Mouse (Mus musculus) liver, embryonic 14.5 days (tissue): ENCODE measurements around the gene B4galt4. TPM values are rescaled to one million over a fixed set of nuclear protein-coding genes. Genes with fewer than 3 reads are reported as not detected.

Experiments used
- ATAC-seq: fragments of 200-750 bp; cut with Nextera tagmentation; 2 replicates; pipeline ENCODE4 v1.8.0; 2017; ENCODE audit warnings: moderate number of reproducible peaks, mild to moderate bottlenecking, moderate library complexity; ENCODE audit not compliant: insufficient read depth
- DNase-seq, 3 experiments: peaks; one replicate each; pipeline ENCODE4 v3.0.0-alpha.2; 2012 to 2013; ENCODE audit warnings: low read depth in 3 of 3, low spot score in 3 of 3
- H3K27ac ChIP-seq: fragments of 300-500 bp; sonication (generic); 2 replicates; pipeline ENCODE4 v1.5.1; 2014; ENCODE audit warnings: moderate library complexity, mild to moderate bottlenecking, control low read depth, inconsistent platforms
- H3K27me3 ChIP-seq: fragments of 300-500 bp; sonication (generic); 2 replicates; pipeline ENCODE4 v1.6.1; 2014; ENCODE audit warnings: mild to moderate bottlenecking, low read length, moderate library complexity; ENCODE audit not compliant: control insufficient read depth, insufficient read depth
- H3K36me3 ChIP-seq: fragments of 300-500 bp; sonication (generic); replicated peaks from 2 replicates; pipeline ENCODE4 v1.6.1; 2014; ENCODE audit warnings: low read depth; ENCODE audit not compliant: control insufficient read depth, insufficient read depth
- H3K4me1 ChIP-seq, 2 experiments: fragments of 200-500 bp in 1 of 2; fragments of 300-500 bp in 1 of 2; sonication (generic) in 1 of 2; replicated peaks; 2 replicates each; pipeline ENCODE4 v1.6.1; 2012 to 2014; ENCODE audit warnings: antibody characterized with exemption in 1 of 2, inconsistent platforms in 1 of 2, low read length in 1 of 2; ENCODE audit not compliant: control insufficient read depth in 2 of 2, insufficient read depth in 2 of 2
- H3K4me2 ChIP-seq: fragments of 300-500 bp; sonication (generic); 2 replicates; pipeline ENCODE4 v1.6.1; 2014; ENCODE audit warnings: low read depth, mild to moderate bottlenecking, control low read depth, moderate library complexity
- H3K4me3 ChIP-seq, 2 experiments: fragments of 200-500 bp in 1 of 2; fragments of 300-500 bp in 1 of 2; sonication (generic) in 1 of 2; 2 replicates each; pipeline ENCODE4 v1.5.1; 2012 to 2014; ENCODE audit warnings: low read depth in 2 of 2, low read length in 2 of 2, mild to moderate bottlenecking in 2 of 2, control low read depth in 1 of 2, inconsistent platforms in 1 of 2, moderate library complexity in 1 of 2; ENCODE audit not compliant: insufficient read depth in 1 of 2
- H3K9ac ChIP-seq: fragments of 300-500 bp; sonication (generic); replicated peaks from 2 replicates; pipeline ENCODE4 v1.6.1; 2014; ENCODE audit warnings: mild to moderate bottlenecking, control low read depth, moderate library complexity
- H3K9me3 ChIP-seq: fragments of 300-500 bp; sonication (generic); 2 replicates; pipeline ENCODE4 v1.6.1; 2016; ENCODE audit warnings: low read length, mixed read lengths; ENCODE audit not compliant: control insufficient read depth
- CTCF ChIP-seq: IDR thresholded peaks from 2 replicates; pipeline ENCODE4 v1.5.1; 2016; ENCODE audit warnings: antibody characterized with exemption, low read depth, control low read depth
- EP300 ChIP-seq: IDR thresholded peaks from 2 replicates; pipeline ENCODE4 v1.6.1; 2016; ENCODE audit warnings: antibody characterized with exemption, low read depth
- WGBS: fragments of 180-500 bp; shearing (Covaris S2); extraction: QIAGEN DNeasy Blood & Tissue Kit; methylation state at CpG from one replicate; pipeline ENCODE4 v1.1.7; 2014; ENCODE audit not compliant: insufficient replicate concordance; 5-methylcytosine and 5-hydroxymethylcytosine counted together
- polyA plus RNA-seq, 2 experiments: library from polyadenylated mRNA; depleted of rRNA in 1 of 2; stranded (reverse) in 1 of 2; unstranded in 1 of 2; fragments of >200 nt; fragmentation: Nextera tagmentation in 1 of 2; extraction: Ambion mirVana in 1 of 2; gene quantifications; 2 replicates each; pipeline versions ENCODE4 v1.2.1 to v1.2.3; 2012 to 2014

The B4galt4 gene
- polyA plus RNA-seq, 2 experiments = 1.3 to 2.3 TPM

DNA sequence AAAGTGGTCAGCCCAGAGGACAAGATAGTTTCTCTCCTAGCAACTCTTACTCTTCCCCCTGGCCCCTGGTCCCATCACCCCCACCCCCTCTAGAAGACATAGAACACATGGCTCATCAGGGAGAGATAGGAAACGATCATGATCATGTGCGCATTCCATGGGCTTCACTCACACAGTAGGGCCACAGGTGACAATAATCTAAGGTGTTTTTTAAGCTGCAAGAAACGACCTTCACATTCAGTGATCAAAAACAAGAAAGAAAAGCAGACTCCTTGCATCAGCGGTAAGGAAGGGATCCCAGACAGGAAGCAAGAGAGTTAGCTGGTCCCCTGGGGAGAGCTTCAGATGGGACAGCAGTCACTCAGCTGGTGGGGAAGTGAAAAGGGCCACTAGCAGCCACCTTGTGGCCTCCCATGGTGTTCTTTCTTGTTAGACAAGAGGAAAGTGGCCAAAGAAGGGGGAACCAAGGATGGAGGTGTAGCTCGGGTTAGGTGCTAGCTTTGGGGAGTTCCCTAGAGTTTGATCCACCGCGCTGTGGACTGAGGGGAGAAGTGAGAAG, 33.0 kb upstream of the B4galt4 start:
- ATAC-seq = no peak
- WGBS = 37% methylated on average over 7 of the region's 7 CpGs
- H3K9ac ChIP-seq = no peak overlapping the region
- TF ChIP-seq EP300 (no peak), CTCF (no peak)
- H3K27ac ChIP-seq = no peak overlapping the region
- H3K36me3 ChIP-seq = no peaks in the 10 kb centered on the region
- no peak overlapping the region for H3K4me3 ChIP-seq
- H3K27me3 ChIP-seq = peaks cover 34% of the 10 kb centered on the region
- peaks cover 0 to 2% of the 10 kb centered on the region in 2 experiments; a peak in 1 of 4 replicates for H3K4me1 ChIP-seq
- no peaks in the 10 kb centered on the region for H3K9me3 ChIP-seq
- H3K4me2 ChIP-seq = no peak overlapping the region
- no peak for DNase-seq

- no peak overlapping the region for H3K27ac ChIP-seq
- WGBS = 19% methylated on average over 4 of the region's 4 CpGs
- no peaks in the 10 kb centered on the region for H3K9me3 ChIP-seq
- no peak for ATAC-seq
- TF ChIP-seq CTCF (no peak), EP300 (no peak)
- no peak overlapping the region for H3K4me3 ChIP-seq
- peaks cover 0 to 4% of the 10 kb centered on the region in 2 experiments; a peak in 1 of 4 replicates for H3K4me1 ChIP-seq
- H3K27me3 ChIP-seq = peaks cover 34% of the 10 kb centered on the region
- peak overlapping the region; percentile 18; the same call in 1 of the 2 replicates for H3K4me2 ChIP-seq
- DNase-seq = no peak
- no peak overlapping the region for H3K9ac ChIP-seq
- H3K36me3 ChIP-seq = no peaks in the 10 kb centered on the region
Measured at GRCm38 (mm10) chr16:38711245-38711644, 30.8 kb upstream of the B4galt4 start.

GRCm38 (mm10) chr16:38712105-38712504, 30.0 kb upstream of the B4galt4 start:
- WGBS = 5% methylated on average over 12 of the region's 12 CpGs
- H3K9me3 ChIP-seq = no peaks in the 10 kb centered on the region
- no peak overlapping the region for H3K27ac ChIP-seq
- ATAC-seq = no peak
- no peaks in the 10 kb centered on the region for H3K36me3 ChIP-seq
- TF ChIP-seq EP300 (no peak), CTCF (no peak)
- H3K9ac ChIP-seq = no peak overlapping the region
- H3K4me3 ChIP-seq = peak overlapping the region; percentile 54 to 57
- H3K4me2 ChIP-seq = peak overlapping the region; percentile 77
- DNase-seq = no peak
- peaks cover 34% of the 10 kb centered on the region for H3K27me3 ChIP-seq
- peaks cover 0 to 4% of the 10 kb centered on the region in 2 experiments; a peak in 1 of 4 replicates for H3K4me1 ChIP-seq

DNA sequence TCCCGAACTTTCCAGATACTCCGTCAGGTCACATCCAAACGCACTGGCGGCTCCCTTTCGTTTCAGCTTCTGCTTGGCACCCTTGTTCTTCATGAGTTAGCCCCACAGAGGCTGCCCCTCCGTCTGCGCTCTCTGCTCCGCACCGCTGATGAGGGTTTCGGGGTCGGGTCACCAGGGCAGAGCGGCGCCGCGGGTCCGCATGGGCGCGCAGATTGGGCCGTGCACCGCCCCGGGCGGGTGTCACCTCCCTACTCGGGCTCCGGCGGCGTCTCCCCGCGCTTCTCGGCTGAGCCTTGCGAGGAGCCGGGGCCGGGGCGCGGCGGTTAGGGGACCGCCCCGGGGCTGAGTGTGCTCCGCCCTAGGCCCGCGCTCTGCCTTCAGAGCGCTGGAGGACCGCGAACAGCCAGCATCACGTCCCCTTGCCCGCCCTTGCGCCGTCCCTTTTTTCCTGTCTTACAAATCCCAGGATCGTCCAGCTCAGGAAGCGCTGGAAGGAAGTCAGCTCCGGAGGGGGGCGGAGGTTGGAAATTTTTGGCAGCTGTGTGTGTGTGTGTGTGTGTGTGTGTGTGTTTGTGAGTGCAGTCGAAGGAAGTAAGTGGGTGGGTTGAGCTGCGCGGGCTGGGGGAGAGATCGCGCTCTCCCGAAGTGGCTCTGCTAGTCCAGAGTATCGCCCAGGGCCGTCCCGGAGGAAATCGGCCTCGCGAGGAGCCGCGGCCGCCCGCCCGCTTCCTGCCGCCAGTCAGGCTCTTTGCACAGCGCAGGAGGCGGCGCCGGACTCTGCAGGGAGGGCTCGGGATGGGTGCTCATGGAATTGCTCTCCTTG, 29.3 kb upstream of the B4galt4 start, which contains the start of gene Arhgap31:
Gene Arhgap31, minus strand, starts transcription at position 694 of the 823 bp plus-strand sequence.
- peak; percentile 88 for ATAC-seq

More for the DNA sequence above, 29.3 kb upstream of the B4galt4 start, which contains the start of gene Arhgap31:
- peak within 1 kb of the TSS; percentile 77 for H3K4me2 ChIP-seq
- WGBS = under 1% methylated on average over 74 of the region's 74 CpGs
- TF ChIP-seq CTCF = no peak
- TF ChIP-seq EP300 = no peak
- peak in 1 of 3 experiments; percentile 36 for DNase-seq
- H3K27me3 ChIP-seq = peaks cover 34% of the 10 kb centered on the region
- peaks cover 0 to 4% of the 10 kb centered on the region in 2 experiments; a peak in 1 of 4 replicates for H3K4me1 ChIP-seq
- H3K27ac ChIP-seq = peak within 1 kb of the TSS; percentile 5; the same call in 1 of the 2 replicates
- peak within 1 kb of the TSS; percentile 54 to 57 for H3K4me3 ChIP-seq
- H3K9ac ChIP-seq = peak within 1 kb of the TSS; percentile 44
- no peaks in the 10 kb centered on the region for H3K9me3 ChIP-seq
- no peaks in the 10 kb centered on the region for H3K36me3 ChIP-seq
